Mouse (Mus musculus) common myeloid progenitor, adult 5-6 weeks (primary cell): ENCODE results near the gene Thap2. TPM values are rescaled to one million over a fixed set of nuclear protein-coding genes. Genes with fewer than 3 reads are reported as not detected.

Source experiments
- ATAC-seq: replicated peaks from 2 replicates; pipeline ENCODE4 v1.8.0; 2016; ENCODE audit warnings: low read depth, mild to moderate bottlenecking, moderate TSS enrichment, inconsistent platforms; ENCODE audit not compliant: poor library complexity, severe bottlenecking
- total RNA-seq: library from RNA; stranded (forward); fragments of 200-1000, 187-1606 nt; gene quantifications from 2 replicates; pipeline ENCODE4 v1.2.3, GENCODE M21; 2017

Thap2 gene
- total RNA-seq: 10.0 and 11.7 TPM in 2 replicates

DNA sequence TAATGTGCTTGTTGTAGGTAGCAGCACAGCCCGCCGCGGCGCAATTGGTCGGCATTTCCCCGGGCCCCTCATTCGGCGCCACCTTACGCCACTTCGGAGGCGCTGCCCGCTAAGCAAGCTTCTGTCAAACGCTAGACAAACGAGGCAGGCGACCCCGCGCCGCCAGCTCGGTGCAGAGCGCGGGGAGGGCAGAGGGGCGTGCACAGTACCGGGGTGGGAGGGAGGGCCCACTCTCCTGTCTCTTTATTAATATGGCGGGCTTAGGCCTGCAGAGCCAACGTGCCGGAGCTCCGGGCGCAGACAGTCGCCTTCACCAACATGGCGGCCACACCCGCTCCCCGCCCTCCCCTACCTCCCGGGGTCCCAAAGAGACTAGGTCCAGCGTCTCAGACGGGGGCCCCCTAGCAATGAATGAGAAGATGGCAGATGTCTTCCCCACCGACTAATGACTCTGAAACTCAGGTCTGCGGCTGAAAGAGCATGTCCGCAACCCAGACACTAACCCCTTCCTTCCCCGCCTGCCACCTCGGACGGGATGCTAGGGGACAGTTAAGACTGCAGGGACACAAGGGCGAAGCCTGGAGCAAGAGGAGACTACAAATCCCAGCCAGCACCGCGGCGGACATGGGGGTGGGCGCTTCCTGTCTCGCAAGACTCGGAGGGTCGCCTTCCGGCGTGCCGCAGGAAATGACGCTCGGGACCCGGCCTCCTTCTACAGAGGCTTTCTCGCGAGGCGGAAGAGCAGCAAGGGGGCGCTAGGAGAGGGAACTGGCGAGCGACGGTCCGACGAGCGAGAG is at the start of gene Thap2, which contains the start of gene Zfc3h1:
Gene Thap2, minus strand, starts transcription at position 223 of the 797 bp plus-strand sequence.
Gene Zfc3h1, plus strand, starts transcription at position 739 of the 797 bp plus-strand sequence.
- ATAC-seq: peak; percentile 91

DNA sequence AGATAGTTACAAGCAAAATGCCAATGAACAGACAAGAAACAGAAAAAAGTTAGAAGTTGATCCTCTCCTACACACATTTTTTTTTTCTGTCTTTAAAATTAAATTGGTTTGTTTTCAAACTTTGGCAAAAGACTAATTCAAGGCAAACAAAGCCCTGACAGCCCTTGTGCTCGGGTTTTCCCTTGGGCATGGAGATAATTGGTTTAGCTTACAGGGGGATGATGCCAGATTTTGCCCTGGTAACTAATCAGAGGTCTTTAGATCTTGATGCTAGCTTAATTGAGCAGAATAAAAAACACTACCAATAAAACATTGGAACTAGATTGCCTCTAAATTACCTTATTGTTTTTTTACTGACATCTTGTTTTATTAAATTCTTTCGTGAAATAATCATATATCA is 41.1 kb upstream of the Thap2 start:
- ATAC-seq: no peak

DNA sequence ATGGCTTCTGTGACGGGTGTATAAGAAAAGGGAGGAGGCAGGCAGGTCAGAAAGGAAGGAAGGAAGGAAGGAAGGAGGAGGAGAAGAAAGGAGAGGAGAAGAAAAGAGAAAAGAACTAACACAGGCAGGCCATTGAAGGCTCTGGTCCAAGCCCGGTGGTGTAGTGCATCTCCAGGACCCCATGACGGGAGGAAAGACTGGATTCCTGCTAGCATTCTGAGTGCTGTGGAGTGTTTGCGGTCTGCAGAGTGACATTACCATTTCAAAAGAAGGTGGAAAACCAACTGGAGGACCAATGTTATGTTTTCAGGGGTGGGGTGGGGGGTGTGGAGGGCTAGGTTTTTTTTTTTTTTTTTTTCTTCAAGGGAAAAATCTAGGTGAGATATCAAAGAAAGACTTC is 37.7 kb upstream of the Thap2 start:
- ATAC-seq: no peak

DNA sequence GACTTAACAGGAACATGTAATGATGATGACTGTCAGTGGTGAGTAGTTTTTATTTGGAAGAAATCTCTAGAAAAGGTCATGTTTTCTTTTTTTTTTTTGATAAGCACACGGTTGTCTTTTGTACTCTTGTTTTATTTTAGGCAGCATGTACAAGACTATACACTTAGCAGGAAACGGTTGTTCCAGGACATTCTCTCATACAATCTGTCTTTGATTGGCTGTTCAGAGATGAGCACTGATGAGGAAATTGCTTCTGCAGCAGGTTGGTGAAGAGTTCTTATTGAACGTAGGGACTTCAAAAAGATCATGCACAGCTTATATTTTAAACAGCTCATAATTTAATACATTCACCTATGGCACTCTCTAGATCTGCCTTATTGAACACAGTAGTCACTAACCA is 29.8 kb upstream of the Thap2 start:
- ATAC-seq: no peak

DNA sequence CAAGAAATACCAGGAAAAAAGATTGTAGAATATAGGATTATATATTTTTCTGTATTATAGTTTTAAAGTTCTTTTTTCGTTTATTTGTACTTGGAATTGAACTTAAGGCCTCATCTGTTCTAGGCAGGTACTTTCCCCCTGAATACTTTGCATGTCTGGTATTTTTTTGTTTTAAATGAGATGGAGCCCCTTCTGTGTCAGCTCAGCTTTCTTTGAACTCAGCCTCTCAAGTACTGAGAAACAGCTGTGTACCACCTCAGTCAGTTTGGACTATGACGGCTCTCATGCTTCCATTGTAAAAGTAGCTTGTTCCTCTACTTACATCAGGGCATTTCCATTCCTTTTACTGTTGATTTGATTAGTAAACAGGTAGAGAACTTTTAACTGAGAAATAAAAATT is 29.3 kb upstream of the Thap2 start:
- no peak for ATAC-seq

DNA sequence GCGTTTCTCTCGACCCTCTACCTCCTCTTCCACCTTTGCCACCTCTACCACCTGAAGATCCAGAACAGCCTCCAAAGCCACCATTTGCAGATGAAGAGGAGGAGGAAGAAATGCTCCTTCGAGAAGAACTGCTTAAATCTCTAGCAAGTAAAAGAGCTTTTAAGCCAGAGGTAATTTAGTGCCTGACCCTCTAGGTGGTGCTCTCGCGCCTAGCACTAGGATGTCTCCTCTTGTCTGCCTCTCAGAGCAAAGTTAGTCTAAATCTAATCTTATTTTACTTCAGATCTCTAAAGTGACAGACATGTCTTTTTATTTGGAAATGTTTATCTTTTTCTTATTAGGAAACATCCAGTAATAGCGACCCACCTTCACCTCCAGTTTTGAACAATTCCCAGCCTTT is 22.1 kb upstream of the Thap2 start:
- ATAC-seq: peak; percentile 89

DNA sequence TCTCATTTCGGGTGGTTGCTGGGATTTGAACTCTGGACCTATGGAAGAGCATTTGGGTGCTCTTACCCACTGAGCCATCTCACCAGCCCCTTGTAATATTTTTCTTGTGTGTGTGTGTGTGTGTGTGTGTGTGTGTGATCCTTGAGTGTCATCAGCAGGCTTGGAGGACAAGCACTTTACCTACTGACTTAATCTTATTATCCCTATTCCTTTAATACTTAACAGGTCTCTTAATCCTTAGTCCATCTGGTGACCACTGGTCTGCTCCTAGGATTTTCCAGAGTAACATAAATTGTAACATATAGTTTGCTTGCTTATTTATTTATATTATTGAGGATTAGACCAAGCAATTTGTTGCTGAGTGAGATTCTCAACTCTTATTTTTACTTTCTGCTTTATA is 7.7 kb upstream of the Thap2 start:
- no peak for ATAC-seq

DNA sequence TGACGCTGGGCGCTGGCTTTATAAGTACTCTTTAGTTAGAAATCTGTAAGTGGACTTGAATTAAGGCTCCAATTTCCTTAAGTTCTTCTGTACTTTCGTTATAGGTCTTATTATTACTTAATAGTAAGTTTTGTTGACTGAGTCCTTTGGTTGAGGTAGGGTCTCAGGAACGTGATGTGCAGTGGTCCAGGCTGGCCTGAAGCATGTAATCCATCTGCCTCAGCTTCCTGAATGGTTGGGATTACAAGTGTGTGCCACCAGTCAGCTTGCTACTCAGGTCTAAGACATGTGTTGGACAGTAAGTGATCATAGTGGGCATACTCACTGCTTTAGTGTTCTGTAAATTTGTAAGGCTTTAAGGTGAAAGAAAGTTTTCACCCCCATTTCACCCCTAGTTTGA is 6.8 kb upstream of the Thap2 start:
- ATAC-seq: no peak

DNA sequence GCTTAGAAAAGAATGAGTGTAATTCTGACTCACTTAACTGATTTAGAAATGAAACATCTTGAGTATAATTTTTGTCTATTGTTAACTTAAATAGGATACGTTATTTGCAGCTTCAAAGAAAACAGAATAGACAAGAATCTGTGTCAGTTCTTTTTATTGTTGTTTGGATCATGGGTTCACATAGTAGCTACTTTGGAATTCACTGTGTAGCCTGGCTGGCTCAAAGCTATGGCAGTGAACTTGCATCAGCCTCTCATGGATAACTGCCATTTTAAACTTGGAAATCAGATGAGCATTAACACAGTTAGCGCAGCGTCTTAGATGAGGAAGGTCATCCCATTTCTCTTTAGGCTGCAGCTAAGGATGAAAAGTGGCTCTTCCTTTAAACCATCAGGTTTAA is 3.6 kb upstream of the Thap2 start:
- no peak for ATAC-seq

DNA sequence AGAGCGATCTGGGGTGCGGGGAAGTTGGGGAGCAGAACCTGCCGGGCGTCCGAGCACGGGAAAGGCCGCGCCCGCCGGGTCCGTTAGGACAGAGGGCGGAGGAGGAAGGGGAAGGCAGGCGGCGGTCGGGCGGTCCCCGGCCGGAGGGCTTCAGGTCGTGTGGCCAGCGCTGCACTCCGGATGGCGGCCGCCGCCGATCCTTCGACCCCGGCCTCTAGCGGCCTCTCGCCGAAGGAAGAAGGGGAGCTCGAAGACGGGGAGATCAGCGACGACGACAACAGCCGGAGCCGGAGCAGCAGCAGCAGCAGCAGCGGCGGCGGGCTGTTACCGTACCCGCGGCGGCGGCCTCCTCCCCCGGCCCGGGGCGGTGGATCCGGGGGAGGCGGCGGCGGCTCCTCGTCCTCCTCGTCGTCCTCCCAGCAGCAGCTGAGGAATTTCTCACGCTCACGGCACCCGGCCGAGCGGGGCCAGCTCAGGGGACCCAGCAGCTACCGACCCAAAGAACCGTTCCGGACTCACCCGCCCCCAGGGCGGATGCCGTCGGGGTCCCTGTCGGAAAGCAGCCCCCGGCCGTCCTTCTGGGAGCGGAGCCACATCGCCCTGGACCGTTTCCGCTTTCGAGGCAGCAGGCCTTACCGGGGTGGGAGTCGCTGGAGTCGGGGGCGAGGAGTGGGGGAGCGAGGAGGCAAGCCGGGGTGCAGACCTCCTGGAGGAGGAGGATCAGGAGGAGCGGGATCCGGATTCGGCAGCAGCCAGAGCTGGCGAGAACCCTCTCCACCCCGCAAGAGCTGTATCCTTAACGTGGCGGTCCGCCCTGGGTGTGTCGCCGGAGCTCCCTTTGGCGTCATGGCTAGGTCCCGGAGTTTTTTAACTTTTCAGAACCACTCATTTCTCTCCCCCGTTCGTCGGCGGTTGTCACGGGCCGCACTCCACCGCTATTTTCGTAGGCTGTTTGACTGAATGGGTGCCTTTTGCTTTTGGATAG is 1.1 kb upstream of the Thap2 start:
- peak; percentile 30 for ATAC-seq

DNA sequence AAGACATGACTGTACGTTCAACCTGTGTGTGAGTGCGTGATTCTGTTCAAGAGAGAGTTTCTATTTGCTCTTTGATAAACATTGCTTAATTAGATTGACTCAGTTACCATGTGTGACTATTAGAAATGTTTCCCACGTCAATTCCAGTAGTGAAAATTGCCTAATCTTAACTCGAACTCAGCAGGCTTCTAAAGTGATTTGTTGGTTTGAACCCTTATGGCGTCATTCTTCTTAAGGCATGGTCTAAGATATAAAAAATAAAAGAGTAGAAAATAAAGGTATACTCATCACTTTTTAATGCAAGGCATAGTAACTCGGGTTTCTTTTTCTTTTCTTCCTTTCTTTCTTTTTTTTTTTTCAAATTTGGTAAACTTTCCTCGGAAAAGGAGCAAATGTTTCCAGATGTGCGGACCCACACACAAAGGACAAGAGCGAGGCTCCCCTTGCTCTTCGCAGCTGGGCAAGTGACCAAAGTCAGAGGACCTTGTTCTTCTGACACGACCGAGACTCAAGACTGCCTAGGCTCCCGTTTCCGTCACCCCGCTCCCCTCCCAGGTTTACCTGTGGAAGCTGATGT is 511 bp downstream of the Thap2 start:
- ATAC-seq: no peak

DNA sequence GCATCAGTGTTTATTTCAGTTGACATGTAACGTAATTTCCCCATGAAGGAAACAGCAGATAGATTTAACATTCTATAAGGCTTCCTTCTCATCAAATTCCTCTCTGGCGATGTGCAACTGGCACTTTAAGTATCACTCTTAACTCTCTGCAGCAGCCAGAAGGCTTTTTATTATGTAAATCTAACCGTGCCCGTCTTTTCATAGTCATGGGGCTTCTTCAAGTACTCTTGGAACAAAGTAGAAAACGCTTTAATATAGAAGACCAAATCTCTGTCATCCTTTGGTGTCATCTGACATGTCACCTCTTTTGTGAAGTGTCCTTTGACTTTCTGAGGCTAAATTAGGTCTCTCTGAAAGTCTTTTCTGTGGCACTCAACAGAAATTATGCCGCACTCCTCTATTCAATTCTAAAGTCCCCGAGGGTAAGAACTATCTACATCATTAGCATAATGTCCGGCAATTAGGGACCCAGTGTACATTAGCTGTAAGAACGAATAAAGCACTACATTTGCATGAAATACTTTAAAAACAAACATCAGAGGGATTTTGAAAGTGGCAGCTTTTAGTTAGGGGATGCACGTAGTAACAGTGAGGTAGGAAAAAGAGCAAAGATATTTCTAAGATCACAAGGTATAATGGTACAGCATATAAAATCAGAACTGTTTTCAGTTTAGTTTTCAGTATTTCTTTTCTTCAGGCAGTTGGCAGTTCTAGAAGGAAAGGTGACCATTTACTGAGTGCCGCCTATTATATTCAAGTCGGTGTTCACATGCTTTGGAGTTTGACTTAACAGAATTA is 1.2 kb downstream of the Thap2 start:
- no peak for ATAC-seq

DNA sequence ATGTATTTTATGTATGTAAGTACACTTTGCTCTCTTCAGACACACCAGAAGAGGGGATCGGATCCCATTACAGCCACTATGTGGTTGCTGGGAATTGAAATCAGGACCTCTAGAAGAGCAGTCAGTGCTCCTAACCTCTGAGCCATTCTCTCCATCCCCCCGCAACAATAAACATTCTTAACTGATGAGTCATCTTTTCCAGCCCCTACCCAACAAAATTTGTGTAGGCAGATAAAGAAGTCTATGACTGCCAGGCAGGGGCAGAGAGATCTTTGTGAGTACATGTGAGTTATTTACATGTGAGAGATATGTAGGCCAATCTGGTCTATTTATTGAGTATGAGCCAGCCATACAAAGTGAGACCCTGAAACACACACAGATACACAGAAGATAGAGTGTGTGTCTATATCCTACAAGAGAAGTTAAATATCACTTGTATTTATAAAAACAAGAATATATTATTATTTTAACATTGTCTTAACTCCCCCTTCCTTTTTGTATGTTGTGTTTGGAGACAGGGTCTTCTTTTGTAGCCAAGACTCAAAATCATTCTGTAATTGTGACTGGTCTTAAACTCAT is 2.6 kb downstream of the Thap2 start:
- no peak for ATAC-seq

DNA sequence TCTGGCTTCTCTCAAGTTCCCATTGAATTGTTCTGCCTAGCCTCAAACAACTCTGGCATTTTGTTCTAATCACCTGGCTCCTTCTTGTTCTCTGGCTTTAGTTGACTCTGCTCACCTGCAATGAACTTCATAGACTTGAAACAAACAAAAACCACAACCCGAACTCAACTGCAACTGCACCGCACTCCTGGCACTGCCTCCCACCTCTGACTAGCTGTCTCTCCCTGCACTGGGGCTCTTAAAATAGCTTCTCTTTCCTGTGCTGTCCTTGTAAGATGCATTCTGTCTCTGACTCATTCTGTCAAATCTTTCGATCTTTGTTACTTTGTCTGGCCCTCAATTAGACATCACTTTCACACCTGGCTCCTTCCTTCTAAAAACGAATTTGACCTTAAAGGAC is 21.1 kb downstream of the Thap2 start:
- ATAC-seq: no peak

DNA sequence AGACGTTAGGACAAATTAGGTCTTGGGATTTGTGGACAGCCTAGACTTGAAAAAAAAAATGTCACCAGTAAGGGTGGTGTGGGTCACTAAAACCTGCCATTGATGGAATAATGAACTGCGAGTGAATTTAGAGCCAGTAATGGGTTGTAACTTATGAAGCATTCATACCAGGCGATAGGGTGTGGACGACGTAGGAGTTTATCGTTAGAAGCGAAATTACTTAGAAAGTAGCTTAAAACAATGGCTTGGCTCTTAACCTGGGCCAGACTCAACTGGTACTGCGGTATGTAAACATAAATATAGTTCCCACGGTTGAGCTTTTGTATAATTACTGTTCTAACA is 21.6 kb downstream of the Thap2 start:
- peak; percentile 20 for ATAC-seq

DNA sequence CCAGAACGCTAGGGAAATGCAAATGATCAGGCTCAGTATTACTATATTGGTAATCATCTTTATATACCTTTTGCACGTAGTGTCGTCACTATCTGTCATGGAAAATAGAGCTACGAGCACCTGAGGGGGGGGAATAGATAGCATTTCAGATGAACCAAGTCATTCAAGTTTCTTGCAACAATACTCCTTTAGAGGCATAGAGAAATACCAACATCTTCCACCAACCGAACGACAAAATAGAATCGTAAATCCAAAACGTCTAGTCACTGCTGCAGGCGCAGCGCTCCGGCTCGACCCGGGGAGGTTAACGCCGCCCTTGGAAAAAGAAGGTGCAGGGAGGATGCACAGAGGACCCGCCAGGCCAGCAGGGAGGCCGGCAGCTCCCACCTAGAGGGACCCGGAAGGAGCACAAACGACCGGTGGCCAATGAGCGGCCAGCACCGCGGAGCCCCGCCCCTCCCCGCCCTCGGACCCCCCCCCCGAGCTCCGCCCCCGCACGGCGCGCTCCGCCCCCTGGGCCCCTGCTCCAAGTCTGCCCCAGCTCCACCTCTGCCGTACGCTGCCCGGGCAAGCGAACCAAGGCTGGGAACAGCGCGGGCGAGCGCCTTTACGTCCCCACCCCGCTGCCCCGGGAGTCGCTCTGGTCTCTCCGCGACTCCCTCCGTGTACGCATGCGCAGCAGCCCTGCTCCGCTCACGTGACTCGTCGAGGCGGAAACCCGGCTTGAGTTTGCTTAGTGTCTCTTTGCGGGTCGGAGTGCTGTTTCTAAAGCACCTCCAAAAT is 22.2 kb downstream of the Thap2 start, which contains the start of gene Tmem19:
Gene Tmem19, minus strand, starts transcription at position 662 of the 783 bp plus-strand sequence.
- peak; percentile 96 for ATAC-seq

DNA sequence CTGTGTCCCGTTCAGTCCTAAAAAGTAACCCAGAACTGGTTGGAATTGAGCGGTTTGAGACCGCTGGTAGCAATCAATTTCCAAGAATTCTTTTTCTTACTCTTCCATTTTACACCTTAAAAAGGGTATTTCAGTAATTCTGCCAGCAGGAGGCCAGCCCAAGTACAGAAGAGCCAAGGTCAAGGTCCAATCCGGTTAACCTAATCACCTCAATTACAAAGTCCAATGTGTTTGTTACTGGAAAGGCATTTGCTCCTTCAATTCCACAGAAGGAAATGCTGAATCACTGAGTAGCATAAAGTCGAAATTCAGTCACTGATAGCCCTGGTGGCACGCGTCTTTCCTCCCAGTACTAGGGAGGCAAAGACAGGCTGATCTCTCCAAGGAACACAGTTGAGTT is 25.2 kb downstream of the Thap2 start:
- ATAC-seq: no peak

DNA sequence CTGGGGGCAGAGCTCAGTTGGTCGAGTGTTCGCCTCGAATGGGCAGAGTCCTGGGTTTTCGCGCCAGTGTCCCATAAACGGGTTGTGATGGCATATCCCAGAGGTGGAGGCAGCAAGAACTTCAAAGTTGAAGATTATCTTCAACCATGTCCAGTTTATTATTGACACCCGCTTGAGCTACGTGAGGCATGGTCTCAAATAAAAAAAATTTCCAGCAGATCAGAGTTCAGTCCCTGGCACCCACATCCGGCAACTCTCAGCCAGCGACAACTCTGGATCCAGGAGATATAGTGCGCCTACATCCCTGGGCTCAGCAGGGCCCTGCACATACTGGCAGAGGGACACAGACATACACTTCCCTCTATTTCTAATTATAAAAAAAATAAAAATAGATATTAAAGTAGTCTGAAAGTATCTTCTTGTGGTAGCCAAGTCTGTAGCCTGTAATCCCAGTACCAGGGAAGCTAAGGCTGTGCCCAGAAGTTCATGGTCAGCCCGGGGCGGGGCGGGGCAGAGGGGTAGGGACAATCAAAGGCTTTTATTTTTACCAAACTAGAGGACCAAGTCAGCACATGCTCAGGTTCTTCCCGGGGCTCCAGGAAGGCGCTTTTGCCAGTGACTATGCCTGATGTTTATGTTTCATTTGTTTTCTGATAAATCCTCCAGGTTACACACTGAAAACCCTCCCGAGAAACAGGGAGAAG is 25.9 kb downstream of the Thap2 start:
- no peak for ATAC-seq
